Mouse (Mus musculus) T-cell, adult 66 days (primary cell): ENCODE results near the gene Ppp6r1. TPM values are rescaled to one million over a fixed set of nuclear protein-coding genes. Genes with fewer than 3 reads are reported as not detected.

Experiments
- total RNA-seq, 2 experiments: library from RNA; stranded (reverse); gene quantifications; 3 replicates in 1 of 2; 4 replicates in 1 of 2; pipeline ENCODE4 v1.2.4; 2023

Ppp6r1 gene
- 100 to 1,000 TPM; 269 to 275 TPM for total RNA-seq

DNA sequence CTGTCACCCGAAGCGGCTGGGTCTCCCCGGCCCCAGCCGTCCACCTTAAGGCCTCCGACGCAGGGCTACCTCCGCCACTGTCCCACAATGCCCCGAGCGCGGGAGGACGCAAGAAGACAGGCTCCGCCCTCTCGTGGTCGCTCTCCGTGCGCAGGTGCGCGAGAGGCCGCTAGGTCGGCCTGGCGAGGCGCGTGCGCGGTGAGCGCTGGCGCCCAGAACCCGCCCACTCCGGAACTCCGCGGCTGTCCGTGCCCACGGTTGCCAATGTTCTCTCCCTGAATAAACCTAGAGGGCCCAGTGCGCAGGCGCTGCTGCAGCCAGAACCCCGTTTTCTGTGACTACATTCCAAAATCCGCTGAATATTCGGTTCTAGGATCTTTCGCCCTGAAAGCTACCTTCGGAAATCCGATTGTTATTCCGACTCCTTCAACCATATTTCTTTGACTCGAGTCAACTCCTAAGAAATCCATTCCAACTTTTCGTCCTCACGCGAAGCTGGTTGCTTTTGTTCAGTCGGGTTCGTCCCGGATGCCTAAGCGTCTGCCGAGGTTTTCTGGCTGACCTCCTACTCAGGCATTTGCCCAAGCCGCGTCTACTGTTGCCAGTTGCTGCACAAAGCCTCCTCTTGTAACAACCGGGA lies at the start of gene Ppp6r1:
TSS of gene Ppp6r1 (minus strand) at position 108 of the 640 bp plus-strand sequence.

GRCm38 (mm10) chr7:4690387-4690786 lies 31.6 kb upstream of the Ppp6r1 start, which contains the start of gene Brsk1:
Gene Brsk1 (plus strand): TSS chr7:4690604.

GRCm38 (mm10) chr7:4684632-4685417 lies 26.0 kb upstream of the Ppp6r1 start, which contains the start of gene Hspbp1:
Gene Hspbp1 (minus strand): TSS chr7:4685068.

DNA sequence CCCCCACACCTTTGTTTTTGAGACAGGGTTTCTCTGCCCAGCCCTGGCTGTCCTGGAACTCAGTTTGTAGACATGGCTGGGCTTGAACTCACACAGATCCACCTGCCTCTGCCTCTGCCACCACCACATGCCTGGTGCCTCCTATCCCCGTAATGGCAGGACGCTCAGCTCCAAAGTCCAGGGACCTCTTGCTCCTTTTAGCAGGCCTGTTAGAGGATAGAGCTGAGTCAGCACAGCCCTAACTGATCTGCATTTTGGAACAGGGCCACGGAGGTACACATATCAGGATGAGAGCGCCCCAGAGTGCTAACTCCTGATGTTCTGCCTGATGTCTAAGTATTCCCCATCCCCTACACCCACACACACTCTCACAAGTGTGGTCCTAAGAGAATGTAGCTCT lies 27.8 kb downstream of the Ppp6r1 start, which contains the start of gene Tmem86b:
TSS of gene Tmem86b (minus strand) at position 392 of the 400 bp plus-strand sequence.

DNA sequence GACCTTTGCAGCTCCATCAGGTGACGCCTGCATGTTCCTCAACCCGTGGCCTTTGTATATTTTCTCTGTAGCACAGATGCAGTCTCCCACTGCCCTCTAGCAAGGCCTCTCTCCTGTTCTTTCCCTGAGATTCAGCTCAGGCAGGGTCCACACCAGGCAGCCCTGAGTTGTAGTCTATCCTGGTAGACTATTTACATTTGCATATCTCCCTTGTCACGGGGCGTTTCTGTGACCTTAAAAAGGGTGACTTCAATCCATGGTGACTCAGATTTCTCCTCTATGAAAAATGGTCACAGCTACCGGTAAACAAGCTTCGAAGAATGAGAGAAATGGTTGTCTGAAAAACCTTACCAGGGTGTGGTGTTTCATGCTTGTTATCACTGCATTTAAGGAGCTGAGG lies 54.9 kb downstream of the Ppp6r1 start, which contains the start of gene Ptprh:
TSS of gene Ptprh (minus strand) at position 169 of the 400 bp plus-strand sequence.

Other genes with a start within 250 kb of the Ppp6r1 start
- gene Rdh13, start 213.4 kb downstream of the Ppp6r1 start, total RNA-seq: 10 to 100 TPM; 10.7 to 13.4 TPM
- 10 to 100 TPM; 15.7 to 17.8 TPM for gene Eps8l1, start 198.3 kb downstream of the Ppp6r1 start, total RNA-seq
- gene Ppp1r12c, start 157.3 kb downstream of the Ppp6r1 start, total RNA-seq: 100 to 1,000 TPM; 275 to 289 TPM
- 1 to 10 TPM; 4.7 to 6.1 TPM for gene Tnnt1, start 142.6 kb downstream of the Ppp6r1 start, total RNA-seq
- not detected for gene Tnni3, start 134.8 kb downstream of the Ppp6r1 start, total RNA-seq
- not detected for gene Dnaaf3, start 126.6 kb downstream of the Ppp6r1 start, total RNA-seq
- under 1 TPM in 1 of 2 experiments, not detected in 1; 0.83 TPM for gene Syt5, start 111.5 kb downstream of the Ppp6r1 start, total RNA-seq
- gene Ptprh, start 55.0 kb downstream of the Ppp6r1 start, total RNA-seq: not detected
- 10 to 100 TPM; 56.1 to 82.6 TPM for gene Tmem86b, start 27.6 kb downstream of the Ppp6r1 start, total RNA-seq
- 10 to 100 TPM; 56.0 to 66.8 TPM for gene Hspbp1, start 26.0 kb upstream of the Ppp6r1 start, total RNA-seq
- not detected for gene Brsk1, start 31.6 kb upstream of the Ppp6r1 start, total RNA-seq
- under 1 TPM; 0.21 to 0.76 TPM for gene Tmem150b, start 66.2 kb upstream of the Ppp6r1 start, total RNA-seq
- gene Kmt5c, start 81.1 kb upstream of the Ppp6r1 start, total RNA-seq: 10 to 100 TPM; 66.9 to 85.4 TPM
- 1 to 10 TPM; 2.1 to 4.0 TPM for gene Cox6b2, start 94.1 kb upstream of the Ppp6r1 start, total RNA-seq
- gene Fam71e2, start 112.3 kb upstream of the Ppp6r1 start, total RNA-seq: not detected
- gene Il11, start 123.8 kb upstream of the Ppp6r1 start, total RNA-seq: not detected
- not detected for gene Tmem190, start 123.9 kb upstream of the Ppp6r1 start, total RNA-seq
- 1 to 10 TPM; 1.4 to 2.7 TPM for gene Tmem238, start 130.6 kb upstream of the Ppp6r1 start, total RNA-seq
- gene Rpl28, start 133.9 kb upstream of the Ppp6r1 start, total RNA-seq: 1,000 to 10,000 TPM; 2,356 to 2,505 TPM
- gene Ube2s, start 153.6 kb upstream of the Ppp6r1 start, total RNA-seq: 100 to 1,000 TPM; 160 to 166 TPM
- gene Shisa7, start 185.7 kb upstream of the Ppp6r1 start, total RNA-seq: under 1 TPM; 0.23 to 0.36 TPM
- gene Isoc2b, start 211.2 kb upstream of the Ppp6r1 start, total RNA-seq: 1 to 10 TPM; 4.1 to 4.2 TPM
- gene Isoc2a, start 218.1 kb upstream of the Ppp6r1 start, total RNA-seq: 10 to 100 TPM; 10.4 to 13.5 TPM
- gene Gm36210, start 247.5 kb upstream of the Ppp6r1 start, total RNA-seq: not detected